Mouse (Mus musculus): ENCODE results near the gene Pbxip1.

Gene Pbxip1

DNA sequence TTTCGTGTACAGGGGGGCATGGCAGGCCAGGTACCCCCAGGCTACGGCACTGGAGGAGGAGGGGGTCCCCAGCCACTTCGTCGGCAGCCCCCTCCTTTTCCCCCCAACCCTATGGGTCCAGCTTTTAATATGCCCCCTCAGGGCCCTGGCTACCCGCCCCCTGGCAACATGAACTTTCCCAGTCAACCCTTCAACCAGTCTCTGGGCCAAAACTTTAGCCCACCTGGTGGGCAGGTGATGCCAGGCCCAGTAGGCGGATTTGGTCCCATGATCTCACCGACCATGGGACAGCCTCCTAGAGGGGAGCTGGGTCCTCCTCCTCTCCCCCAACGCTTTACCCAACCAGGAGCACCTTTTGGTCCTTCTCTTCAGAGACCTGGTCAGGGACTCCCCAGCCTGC lies 3.9 kb upstream of the Pbxip1 start:
- DNase-seq (ENCODE audit: low spot score in 2 of 2): no peak

DNA sequence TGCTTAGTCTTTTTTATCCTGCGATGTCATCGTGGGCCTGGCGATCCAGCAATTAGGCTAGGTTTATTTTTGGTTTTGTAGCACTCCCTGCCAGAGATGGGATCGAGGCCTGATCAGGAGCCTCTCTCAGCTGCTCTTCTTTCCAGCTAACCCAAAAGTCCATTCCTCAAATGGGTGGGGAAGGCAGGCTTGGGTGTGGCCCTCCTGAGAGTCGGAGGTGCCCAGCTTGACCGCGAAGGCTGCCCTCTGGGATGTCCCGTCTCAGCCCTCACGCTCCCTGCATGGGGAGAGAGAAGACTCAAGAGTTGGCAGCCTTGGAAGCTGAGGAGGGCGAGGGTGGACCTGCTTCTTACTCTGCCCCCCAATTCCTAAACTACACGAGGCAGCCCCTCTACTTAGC lies 2.0 kb upstream of the Pbxip1 start:
- no peak for DNase-seq (ENCODE audit: low spot score in 2 of 2)

DNA sequence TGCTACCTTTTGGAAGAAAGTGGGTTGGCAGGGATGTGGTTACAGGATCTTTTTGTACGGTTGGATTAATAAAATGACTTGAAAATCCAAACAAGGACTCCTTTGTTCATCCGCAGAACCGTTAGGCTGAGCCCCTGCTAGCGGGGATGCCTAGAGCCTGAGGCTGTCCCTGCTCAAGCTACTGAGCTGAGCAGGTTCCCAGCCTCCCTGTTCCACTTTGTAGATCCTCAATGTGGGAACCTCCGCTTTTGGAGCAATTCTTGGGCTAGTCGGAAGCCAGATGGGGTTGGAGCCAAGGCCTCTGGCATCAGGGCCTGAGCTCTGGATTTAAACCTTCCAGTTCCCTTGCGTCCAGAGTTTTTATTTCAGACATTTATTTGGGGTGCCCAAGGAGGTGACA lies 1.5 kb upstream of the Pbxip1 start:
- DNase-seq (ENCODE audit: low spot score in 2 of 2): no peak

DNA sequence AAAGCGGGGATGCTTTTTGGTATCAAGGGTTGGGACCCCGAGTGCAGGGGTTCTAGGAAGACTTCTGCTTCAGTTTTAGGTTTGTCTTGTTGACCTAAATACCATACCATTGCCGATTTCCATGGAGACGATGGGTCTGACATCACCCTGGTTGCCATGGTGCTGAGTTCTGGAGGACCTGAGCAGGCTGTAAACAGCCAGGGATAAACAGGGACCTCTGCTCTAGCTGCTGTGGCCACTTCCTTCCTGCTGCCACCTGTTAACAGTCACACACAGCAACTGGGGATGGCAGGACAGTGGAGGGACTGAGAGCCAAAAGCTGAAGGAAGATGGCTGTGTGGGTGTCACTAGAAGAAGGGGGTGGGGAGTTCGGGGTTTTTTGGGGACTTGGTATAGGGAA lies 763 bp downstream of the Pbxip1 start:
- peak in 1 of 2 experiments; percentile 40 for DNase-seq (ENCODE audit: low spot score in 2 of 2)

DNA sequence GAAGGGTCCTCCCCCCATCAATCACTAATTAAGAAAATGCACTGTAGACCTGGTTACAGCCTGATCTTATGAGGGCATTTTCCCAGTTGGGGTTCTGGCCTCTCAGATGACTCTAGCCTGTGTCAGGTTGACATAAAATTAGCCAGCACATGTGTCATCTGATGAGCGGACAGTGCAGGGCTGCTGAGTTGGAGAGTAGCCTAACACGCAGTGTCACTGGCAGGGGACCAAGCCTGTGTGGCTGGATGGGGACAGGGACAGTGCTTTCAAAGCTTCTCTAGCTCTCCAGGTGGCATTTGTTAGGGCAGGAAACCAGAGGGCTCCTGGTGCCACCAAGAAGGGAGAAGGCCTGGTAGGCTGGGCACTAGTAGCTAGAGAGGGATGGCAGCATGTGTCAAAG lies 4.2 kb downstream of the Pbxip1 start:
- DNase-seq (ENCODE audit: low spot score in 2 of 2): no peak

DNA sequence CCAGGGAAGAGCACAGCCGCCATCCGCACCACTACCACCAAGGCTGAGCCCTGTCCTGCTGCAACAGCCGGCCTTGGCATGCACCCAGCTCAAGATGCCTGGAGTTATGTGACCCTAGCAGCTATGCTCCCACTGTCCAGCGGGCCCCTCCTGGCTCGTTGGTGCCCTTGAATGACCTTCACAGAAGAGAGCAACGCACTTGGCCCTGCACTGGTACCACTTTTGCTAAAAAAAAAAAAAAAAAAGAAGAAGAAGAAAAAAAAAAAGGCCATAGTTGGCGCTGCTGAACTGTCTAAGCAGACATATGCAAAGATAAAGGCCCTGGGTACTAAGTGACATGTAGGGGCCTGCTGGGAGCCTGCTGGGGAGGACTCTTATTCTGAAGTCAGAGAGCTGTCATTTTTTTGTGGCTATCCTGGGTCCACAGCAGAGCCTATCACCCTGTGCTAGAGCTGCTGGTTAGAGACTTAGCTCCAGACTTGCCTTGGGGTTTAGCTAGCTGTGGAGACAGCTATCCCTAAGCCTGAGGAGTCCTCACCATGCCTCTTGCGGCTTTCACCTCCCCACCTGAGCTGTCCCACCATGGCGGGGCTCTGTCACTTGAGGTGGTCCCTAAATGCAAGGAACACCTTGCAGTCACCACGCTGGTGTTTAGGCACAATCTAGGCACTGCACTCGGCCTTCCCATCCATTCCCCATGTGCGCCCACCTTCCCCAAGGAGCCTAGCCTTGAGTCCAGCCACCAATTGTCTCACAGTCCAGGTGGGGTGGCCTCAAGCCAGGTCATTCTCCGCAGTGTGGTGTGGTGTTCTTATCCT lies 12.4 kb downstream of the Pbxip1 start:
- no peak for DNase-seq (ENCODE audit: low spot score in 2 of 2)

DNA sequence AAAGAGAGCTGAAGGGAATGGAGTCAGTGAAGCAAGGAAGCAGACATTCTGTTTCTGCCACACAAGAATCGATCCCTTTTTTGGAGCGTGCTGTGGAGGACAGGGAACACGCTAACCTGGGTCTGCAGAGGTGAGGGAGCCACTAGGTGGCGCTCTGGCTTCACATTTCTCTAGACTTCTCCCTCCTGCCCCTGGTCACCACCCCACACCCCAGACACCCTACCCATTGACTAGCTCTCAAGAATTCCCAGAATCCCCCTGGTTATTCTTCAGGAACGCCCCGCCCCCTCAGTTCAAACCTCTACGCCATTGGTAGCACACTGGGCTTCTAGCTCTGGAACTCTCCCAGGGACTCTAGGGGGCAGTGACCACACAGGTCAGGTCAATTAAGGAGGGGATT lies 13.0 kb downstream of the Pbxip1 start:
- DNase-seq (ENCODE audit: low spot score in 2 of 2): peak; percentile 75 to 79

DNA sequence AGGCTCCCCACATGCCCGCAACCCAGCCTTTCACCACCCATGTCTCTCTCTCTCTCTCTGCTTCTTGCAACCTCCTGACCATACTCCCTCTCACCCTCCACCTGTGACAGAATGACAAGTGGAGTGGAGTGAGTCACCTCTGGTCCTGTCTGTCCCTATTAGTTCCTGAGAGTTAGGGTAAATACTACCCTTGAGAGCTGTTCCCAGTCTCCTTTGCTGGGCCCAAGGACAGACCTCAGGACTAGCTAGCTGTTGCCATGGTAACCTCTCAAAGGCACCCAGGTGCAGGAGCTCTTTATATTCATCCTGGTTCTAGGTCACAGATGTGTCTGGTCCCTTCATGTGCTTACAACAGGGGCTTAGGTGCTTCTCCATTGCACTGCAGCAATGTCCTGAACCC lies 15.4 kb downstream of the Pbxip1 start:
- no peak for DNase-seq (ENCODE audit: low spot score in 2 of 2)

DNA sequence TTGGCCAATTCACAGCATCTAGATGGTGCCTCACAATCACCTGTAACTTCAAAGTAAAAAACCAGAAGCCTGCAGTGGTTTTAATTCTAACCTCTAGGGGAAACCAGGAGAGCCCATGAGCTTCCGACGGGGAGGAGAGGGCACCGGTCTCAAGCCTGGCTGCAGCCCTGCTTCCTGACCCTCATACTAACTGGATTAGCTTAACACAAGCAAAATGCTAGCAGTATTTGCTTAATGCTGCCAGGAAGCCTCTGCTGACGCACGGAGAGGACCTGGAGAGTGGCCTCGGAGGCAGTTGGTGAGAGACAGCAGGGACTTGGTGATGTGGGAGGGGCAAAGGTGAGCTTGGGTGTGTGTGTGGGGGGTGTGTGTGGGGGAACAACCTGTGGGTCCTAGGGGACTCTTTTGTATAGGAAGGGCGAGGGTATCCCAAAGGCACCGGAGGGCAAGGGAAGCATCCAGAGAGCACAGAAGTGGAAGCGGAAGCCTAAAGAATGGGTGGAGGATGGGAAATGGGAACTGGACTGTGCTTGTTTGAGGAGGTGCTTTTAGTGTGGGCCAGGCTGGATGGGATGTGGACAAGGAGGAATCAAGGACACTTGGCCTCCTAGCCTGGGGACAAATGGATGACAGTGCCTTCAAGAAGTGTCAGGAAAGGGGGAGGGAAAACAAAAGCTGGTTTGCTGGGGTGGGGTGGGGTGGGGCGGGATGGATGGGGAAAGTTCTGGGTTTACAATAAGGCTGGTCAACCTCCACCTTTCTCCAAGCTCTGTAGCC lies 18.1 kb downstream of the Pbxip1 start, which contains the start of gene Pmvk:
Gene Pmvk (plus strand): TSS at position 141 of the 777 bp plus-strand sequence.
- no peak for DNase-seq (ENCODE audit: low spot score in 2 of 2)

DNA sequence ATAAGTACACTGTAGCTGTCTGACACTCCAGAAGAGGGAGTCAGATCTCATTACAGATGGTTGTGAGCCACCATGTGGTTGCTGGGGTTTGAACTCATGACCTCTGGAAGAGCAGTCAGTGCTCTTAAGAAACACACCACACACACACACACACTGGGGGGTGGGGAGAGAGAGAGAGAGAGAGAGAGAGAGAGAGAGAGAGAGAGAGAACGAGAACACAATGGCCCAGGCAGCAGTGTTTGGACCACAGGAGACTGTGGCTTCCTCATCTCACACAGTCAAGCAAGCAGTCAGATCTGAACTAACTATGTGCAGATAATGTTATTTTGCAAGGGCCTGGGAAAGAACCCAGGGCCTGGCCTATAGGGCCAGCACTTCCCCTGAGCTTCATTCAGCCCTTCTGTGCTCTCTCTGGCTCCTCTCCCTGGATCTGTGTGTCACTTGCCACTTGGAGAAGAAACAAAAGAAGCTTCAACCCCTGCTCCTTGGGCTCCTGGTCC lies 19.3 kb downstream of the Pbxip1 start:
- DNase-seq (ENCODE audit: low spot score in 2 of 2): no peak

DNA sequence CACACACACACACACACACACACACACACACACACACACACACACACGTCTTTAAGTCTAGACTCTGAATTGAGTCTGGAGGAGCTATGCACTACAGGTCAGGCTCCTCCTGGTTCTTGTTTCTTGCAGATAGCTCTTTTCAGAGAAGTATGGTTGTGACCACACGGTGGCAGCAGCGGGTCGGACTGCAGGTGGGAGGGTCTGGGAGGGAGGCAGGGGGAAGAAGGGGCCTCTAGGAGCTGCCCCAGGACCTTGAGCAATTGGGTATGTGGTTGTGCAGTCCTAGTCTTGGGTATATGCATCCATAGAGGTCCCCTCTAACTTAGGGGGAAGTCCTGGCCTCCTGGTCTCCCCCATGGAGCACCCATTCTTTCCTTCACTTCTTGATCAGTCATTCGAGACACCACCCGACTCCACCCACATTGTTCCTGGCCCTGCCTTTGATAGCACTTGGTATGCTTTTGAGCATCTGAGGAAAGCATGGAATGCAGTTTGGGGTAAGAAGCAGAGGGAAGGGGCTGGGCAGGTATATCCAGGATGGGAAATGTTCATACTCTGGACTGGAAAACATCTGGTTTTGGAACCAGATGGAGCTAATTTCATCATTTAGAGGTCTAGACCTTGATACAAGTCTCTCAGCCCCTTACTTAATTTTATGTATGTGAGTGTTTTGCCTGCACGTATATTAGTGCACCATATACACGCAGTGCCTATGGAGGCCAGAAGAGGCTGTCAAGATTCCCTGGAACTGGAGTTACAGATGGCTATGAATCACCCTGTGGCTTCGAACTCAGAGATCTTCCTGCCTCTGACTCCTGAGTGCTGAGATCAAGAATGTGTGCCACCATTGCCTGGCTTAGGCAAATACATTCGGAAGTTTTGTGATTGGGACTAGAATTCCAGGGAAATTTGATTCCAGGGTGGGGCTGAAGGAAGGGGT lies 20.5 kb downstream of the Pbxip1 start:
- DNase-seq (ENCODE audit: low spot score in 2 of 2): peak; percentile 65 to 75

DNA sequence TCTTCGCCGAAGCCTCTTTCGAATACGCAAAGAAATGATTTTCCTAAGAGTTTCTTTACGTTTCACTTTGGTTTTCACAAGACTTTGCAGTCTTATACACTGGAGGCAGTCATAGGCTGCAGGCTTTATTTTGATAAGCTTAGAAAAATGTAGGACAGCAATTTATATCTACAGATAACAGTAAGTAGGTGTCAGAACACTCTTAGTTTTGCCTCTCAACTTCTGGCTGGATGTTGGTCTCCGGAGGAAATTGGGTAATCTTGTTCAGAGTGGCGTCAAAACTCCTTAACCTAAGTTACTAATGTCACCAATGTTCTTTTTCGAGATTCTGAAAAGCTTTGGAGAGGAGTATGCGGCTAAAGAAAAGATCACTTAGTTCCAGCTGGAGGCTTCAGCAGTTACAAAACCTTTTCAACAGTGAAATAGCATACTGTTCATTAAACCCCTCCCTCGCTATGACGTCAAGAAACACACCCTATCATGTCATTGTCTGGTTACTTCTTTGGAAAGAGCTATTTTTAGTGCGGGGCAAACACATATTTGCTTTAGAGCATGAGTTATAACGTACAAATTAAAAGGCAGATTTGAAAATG lies 22.0 kb downstream of the Pbxip1 start:
- no peak for DNase-seq (ENCODE audit: low spot score in 2 of 2)

DNA sequence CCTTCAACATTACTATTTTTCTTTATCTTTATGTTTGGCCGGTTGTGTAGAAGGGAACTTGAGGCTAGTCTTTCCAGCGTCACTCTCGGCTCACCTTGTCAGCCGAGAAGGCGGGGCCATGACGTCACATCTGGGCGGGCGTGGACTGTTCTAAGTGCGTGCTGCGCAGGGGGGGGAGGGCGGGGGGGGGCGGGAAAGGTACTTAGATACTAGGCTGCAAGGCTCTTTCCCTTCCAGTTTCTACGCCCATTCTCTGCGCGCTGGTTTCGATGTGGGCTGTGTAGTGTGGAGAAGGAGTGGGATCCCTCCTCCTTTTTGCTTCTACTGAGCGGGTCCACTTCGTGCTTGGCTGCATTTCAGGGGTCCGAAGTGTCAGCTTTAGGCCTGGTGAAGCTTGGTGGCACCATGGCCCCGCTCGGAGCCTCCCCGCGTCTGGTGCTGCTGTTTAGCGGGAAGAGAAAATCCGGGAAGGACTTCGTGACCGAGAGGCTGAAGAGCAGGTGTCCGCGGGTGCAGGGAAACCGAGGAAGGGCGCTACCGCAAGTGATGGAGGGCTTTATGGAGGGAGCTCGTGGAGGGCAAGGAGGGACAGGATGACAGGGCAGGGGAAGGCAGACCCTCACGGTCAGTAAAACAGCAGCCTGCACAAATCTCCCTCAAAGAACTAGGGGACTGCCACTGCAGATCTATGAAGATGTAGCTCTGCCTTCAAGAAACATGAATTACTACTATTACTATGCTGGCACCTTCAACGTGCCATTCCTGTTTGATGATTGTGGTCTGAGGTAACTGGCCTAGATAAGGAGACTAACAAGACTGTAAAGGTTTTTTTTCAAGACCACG lies 22.7 kb downstream of the Pbxip1 start:
- peak; percentile 86 to 90 for DNase-seq (ENCODE audit: low spot score in 2 of 2)

DNA sequence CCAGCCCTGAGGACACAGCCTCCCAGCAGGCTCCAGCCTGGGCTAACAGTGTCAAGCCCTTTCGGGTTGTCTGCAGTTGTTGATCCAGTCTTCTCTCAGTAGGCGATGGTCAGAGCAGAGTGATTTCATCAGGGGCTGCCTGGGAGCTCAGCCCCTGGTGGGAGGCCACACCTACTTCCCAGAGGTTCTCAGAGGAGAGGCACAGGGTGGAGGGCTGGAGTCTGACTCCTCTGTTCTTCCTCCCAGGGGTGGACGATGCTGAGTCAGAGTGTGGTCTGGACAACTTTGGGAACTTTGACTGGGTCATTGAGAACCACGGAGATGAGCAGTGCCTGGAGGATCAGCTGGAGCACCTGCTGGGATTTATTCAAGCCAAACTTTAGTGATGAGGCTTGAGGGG lies 31.8 kb downstream of the Pbxip1 start:
- no peak for DNase-seq (ENCODE audit: low spot score in 2 of 2)

DNA sequence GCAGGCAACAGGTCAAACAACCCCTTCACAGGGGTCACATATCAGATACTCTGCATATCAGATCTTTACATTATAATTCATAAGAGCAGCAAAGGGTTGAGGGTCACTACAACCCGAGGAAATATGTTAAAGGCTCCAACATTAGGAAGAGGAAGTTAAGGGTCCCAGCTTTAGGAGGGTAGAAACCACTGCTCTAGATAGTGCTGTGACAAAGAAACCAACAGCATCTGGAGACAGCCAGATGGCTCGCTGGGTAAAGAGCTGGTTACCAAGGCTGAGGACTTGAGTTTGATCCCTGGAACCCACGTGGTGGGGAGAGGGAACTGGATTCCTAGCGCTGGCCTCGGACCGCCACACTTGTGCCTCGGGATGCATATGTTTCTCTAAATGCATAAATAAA lies 35.8 kb downstream of the Pbxip1 start:
- no peak for DNase-seq (ENCODE audit: low spot score in 2 of 2)

DNA sequence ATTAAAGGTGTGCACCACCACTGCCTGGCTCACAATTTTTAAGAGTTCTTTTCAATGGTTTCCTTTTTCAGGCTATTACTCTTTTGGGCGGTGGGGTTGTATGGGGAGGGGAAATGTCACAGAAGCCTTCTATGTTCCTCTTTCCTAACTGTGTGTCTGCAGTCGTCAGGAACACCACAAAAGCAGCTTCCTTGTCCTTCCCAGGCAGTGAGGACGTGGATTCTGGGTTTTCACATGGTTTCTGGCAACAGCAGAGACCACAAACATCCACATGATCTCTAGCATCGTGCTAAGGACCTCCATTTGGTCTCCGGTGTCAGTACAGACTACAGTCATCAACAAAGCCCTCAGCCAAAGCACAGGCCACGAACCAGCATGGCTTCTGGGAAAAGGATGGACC lies 37.3 kb downstream of the Pbxip1 start:
- no peak for DNase-seq (ENCODE audit: low spot score in 2 of 2)

DNA sequence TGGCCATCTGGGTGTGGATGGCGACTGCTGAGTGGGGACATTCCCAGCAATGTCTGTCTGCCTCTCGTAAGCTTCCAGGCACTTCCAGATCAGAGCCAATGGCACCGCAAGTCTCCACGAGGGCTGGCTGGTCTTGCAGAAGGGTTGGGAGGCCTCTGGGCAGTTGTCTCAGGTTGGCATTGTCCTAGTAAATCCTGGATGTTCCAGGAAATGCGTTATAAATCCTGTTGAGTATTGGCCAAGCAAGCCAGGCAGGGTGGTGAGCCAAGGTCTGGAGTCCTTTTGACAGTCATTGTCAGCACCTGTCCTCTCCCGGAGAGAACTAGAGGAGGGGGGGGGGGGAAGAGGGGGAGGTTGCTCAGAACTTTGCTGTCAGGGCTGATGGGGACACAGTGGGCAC lies 42.5 kb downstream of the Pbxip1 start:
- DNase-seq (ENCODE audit: low spot score in 2 of 2): no peak

DNA sequence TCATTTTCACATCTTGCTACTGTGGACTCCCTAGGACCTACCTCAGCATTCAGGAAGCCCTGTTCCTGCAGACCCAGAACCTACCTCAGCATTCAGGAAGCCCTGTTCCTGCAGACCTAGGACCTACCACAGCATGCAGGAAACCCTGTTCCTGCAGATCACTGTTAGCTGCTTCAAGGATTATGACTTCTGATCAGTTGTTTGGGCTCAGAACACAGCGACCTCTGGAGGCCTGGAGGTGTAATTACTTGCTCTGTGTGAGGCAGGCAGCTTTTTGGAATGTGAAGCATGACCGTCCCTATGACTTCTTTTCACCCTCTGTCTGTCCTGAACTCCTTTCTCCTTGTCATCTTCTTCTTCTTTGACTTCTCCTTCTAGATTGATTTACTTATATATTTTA lies 45.0 kb downstream of the Pbxip1 start:
- no peak for DNase-seq (ENCODE audit: low spot score in 2 of 2)

DNA sequence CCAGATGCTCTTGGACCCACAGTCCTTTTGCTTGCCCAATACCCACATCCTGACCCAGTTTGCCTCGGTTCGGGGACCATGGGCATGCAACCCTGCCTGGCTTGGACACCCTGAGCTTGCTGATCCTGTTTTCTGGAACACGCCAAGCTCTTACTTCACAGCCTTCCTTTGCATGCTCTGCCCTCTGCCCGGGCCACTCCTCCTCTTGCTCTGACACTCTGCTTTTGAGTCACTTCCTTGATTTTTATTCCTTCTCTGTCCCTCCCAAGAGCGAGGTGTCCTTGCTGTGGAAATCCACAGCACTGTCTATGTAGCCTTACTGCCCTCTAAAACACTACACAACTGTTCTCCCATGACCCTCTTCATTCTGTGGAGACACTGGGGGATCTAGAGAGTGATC lies 45.7 kb downstream of the Pbxip1 start:
- no peak for DNase-seq (ENCODE audit: low spot score in 2 of 2)

DNA sequence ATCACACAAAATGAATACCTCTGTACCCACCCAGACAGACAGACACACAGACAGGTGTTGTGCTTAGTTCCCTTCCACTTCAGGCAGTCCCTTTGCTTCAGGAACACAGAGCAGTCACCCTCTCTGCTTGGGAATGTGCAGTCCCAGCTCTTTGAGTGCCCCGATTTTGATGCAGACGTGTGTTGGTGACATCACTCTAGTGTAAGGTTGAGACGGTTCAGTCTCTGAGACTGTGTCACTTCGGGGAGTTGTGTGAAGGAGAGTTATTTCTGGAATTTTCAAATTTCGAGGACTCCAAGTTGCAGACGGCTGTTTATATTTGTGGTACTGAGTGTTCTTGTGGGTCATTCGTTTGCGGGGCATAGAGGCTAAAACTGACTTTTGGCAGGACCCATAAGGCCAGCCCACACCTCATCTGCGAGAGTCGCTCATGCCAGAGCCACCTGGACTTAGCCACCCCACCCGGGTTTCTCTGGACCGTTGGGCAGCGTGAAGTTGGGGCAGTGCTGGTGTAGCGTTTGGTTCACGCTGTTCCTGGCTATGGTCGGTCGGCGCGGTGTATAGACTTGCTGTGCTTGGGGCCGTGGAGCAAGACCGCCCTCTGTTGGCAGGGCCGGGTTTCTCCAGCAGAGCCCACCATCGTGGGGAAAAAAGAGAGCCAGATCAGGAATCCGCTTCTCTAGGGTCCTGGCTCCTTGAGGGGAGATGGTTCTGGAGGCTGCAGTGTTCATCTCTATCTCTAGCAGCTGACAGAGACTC lies 48.4 kb downstream of the Pbxip1 start:
- DNase-seq (ENCODE audit: low spot score in 2 of 2): peak; percentile 43 to 62

Measured in right cerebral cortex, adult 2 months (tissue).